Mouse (Mus musculus) adrenal gland, adult (tissue): Measurements from ENCODE around the gene Mphosph10.

Source experiments
- DNase-seq, 2 experiments: peaks; one replicate each; pipeline ENCODE4 v3.0.0; 2022 to 2023; ENCODE audit warnings: low spot score in 1 of 2; ENCODE audit not compliant: inconsistent age in 2 of 2

Gene Mphosph10

GRCm38 (mm10) chr7:64392122-64392818 is at the start of gene Mphosph10, which contains the start of gene Mcee:
Gene Mphosph10, minus strand, starts transcription at chr7:64392268.
Gene Mcee, plus strand, starts transcription at chr7:64392607.
- peak; percentile 99 to 100 for DNase-seq

GRCm38 (mm10) chr7:64440519-64440918 is 48.5 kb upstream of the Mphosph10 start:
- DNase-seq, result no peak

- no peak for DNase-seq
These were observed 47.8 kb upstream of the Mphosph10 start for GRCm38 (mm10) chr7:64439595-64440518.

- DNase-seq, result no peak
These were observed 32.8 kb upstream of the Mphosph10 start for GRCm38 (mm10) chr7:64424861-64425260.

- DNase-seq, result no peak
These were observed 11.9 kb upstream of the Mphosph10 start for GRCm38 (mm10) chr7:64403989-64404388.

- DNase-seq, result no peak
These were observed 10.4 kb upstream of the Mphosph10 start for GRCm38 (mm10) chr7:64402452-64402851.

- DNase-seq, result no peak
These were observed 8.7 kb upstream of the Mphosph10 start for GRCm38 (mm10) chr7:64400725-64401124.

- no peak for DNase-seq
These were observed 717 bp upstream of the Mphosph10 start for GRCm38 (mm10) chr7:64392819-64393151.

- peak in 1 of 2 experiments; percentile 21 for DNase-seq
These were observed 589 bp downstream of the Mphosph10 start for GRCm38 (mm10) chr7:64391479-64391878.

GRCm38 (mm10) chr7:64373830-64374562 is 18.1 kb downstream of the Mphosph10 start, which contains the start of gene Fan1:
Gene Fan1, minus strand, starts transcription at chr7:64374095.
- peak; percentile 90 to 97 for DNase-seq

- peak in 1 of 2 experiments; percentile 43 for DNase-seq
These were observed 18.8 kb downstream of the Mphosph10 start for GRCm38 (mm10) chr7:64373147-64373829.

- no peak for DNase-seq
These were observed 19.9 kb downstream of the Mphosph10 start for GRCm38 (mm10) chr7:64371940-64372878.

GRCm38 (mm10) chr7:64369841-64370240 is 22.2 kb downstream of the Mphosph10 start:
- DNase-seq, result no peak

- DNase-seq, result no peak
These were observed 26.2 kb downstream of the Mphosph10 start for GRCm38 (mm10) chr7:64365863-64366262.

- no peak for DNase-seq
These were observed 31.5 kb downstream of the Mphosph10 start for GRCm38 (mm10) chr7:64360586-64360945.

- no peak for DNase-seq
These were observed 32.0 kb downstream of the Mphosph10 start for GRCm38 (mm10) chr7:64359943-64360585.

GRCm38 (mm10) chr7:64358666-64359065 is 33.4 kb downstream of the Mphosph10 start:
- DNase-seq, result no peak

- peak; percentile 85 to 93 for DNase-seq
These were observed 34.7 kb downstream of the Mphosph10 start for GRCm38 (mm10) chr7:64357405-64357804.

- DNase-seq, result no peak
These were observed 35.4 kb downstream of the Mphosph10 start for GRCm38 (mm10) chr7:64356661-64357060.
